In the genomic region with DNA sequence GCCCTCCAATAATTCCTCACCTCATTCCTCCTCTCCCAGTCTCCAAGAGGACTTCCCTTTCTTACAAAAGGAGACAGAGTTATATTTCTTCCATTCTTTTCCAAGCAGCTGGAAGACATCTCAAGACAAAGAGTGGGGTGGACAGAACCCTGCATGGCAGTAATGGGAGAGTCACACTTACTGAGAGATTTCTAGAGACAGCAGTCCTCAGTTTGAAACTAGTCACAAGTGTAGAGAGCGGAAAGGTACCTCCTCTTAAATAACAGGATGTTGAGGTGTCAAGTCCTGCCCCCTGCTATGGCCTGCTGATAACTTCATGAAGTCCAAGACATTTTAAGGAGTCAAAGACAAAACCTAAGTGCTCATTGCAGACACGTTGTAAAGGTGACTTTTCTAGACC, we compare ENCODE assay signal across 15 mouse cellular contexts.
"Had no signal": no experiment of that assay in that cellular context is flagged by ENCODE, and none has a peak within 500 bp of the region (broad histone marks: within the 10 kb centered on the region; RNA-seq: fewer than 3 reads in every experiment).

No protein-coding gene starts in this region.

- H3K9ac ChIP-seq: lung, embryonic 15.5 days; midbrain, embryonic 13.5 days; midbrain, embryonic 15.5 days; neural tube, embryonic 12.5 days had no signal

- H3K9me3 ChIP-seq: lung, embryonic 15.5 days; midbrain, embryonic 13.5 days; midbrain, embryonic 15.5 days; neural tube, embryonic 12.5 days had no signal

- H3K4me1 ChIP-seq: lung, embryonic 15.5 days; megakaryocyte, embryonic 14.5 days; midbrain, embryonic 13.5 days; midbrain, embryonic 15.5 days; neural tube, embryonic 12.5 days had no signal

- H3K27me3 ChIP-seq: lung, embryonic 15.5 days; megakaryocyte, embryonic 14.5 days; midbrain, embryonic 13.5 days; midbrain, embryonic 15.5 days; neural tube, embryonic 12.5 days had no signal

- H3K4me2 ChIP-seq: lung, embryonic 15.5 days; midbrain, embryonic 11.5 days; midbrain, embryonic 13.5 days; midbrain, embryonic 15.5 days; neural tube, embryonic 12.5 days had no signal

- H3K4me3 ChIP-seq: lung, embryonic 15.5 days; megakaryocyte, embryonic 14.5 days; midbrain, embryonic 13.5 days; midbrain, embryonic 15.5 days; neural tube, embryonic 12.5 days had no signal

- H3K27ac ChIP-seq: lung, embryonic 15.5 days; macrophage; midbrain, embryonic 13.5 days; midbrain, embryonic 15.5 days; neural tube, embryonic 12.5 days had no signal

- DNase-seq: lung, adult 2 months; lung, postnatal 14 days; lung, postnatal 36 days; right cerebral cortex, postnatal 14 days; thymus, adult 18-20 months; thymus, postnatal 14 days; thymus, postnatal 36 days had no signal

- ATAC-seq: lung, postnatal 0 days; midbrain, embryonic 13.5 days; midbrain, embryonic 15.5 days had no signal

- H3K36me3 ChIP-seq: lung, embryonic 15.5 days; midbrain, embryonic 13.5 days; midbrain, embryonic 15.5 days; neural tube, embryonic 12.5 days had no signal
